Mouse (Mus musculus) forebrain, embryonic 15.5 days (tissue): ENCODE data around the gene Rrad. TPM values are rescaled to one million over a fixed set of nuclear protein-coding genes. Genes with fewer than 3 reads are reported as not detected.

Source experiments
- ATAC-seq: fragments of 200-750 bp; cut with Nextera tagmentation; replicated peaks from 2 replicates; pipeline ENCODE4 v1.8.0; 2017; ENCODE audit warnings: mild to moderate bottlenecking, moderate TSS enrichment, moderate library complexity
- H3K27ac ChIP-seq: fragments of 300-500 bp; sonication (generic); replicated peaks from 2 replicates; pipeline ENCODE4 v1.5.1; 2015; ENCODE audit warnings: mild to moderate bottlenecking, inconsistent platforms
- H3K27me3 ChIP-seq: fragments of 300-500 bp; sonication (generic); 2 replicates; pipeline ENCODE4 v1.6.1; 2015; ENCODE audit warnings: inconsistent platforms
- H3K36me3 ChIP-seq: fragments of 300-500 bp; sonication (generic); 2 replicates; pipeline ENCODE4 v1.6.1; 2015; ENCODE audit warnings: mild to moderate bottlenecking, inconsistent platforms
- H3K4me1 ChIP-seq: fragments of 300-500 bp; sonication (generic); 2 replicates; pipeline ENCODE4 v1.6.1; 2015; ENCODE audit warnings: inconsistent platforms
- H3K4me2 ChIP-seq: fragments of 300-500 bp; sonication (generic); replicated peaks from 2 replicates; pipeline ENCODE4 v1.6.1; 2015; ENCODE audit warnings: mild to moderate bottlenecking, inconsistent platforms
- H3K4me3 ChIP-seq: fragments of 300-500 bp; sonication (generic); 2 replicates; pipeline ENCODE4 v1.5.1; 2015; ENCODE audit warnings: mild to moderate bottlenecking, inconsistent platforms
- H3K9ac ChIP-seq: fragments of 300-500 bp; sonication (generic); replicated peaks from 2 replicates; pipeline ENCODE4 v1.6.1; 2015; ENCODE audit warnings: mild to moderate bottlenecking, inconsistent platforms
- H3K9me3 ChIP-seq: fragments of 300-500 bp; sonication (generic); 2 replicates; pipeline ENCODE4 v1.6.1; 2016; ENCODE audit warnings: inconsistent platforms
- WGBS: fragments of 180-500 bp; shearing (Covaris S2); methylation state at CpG from one replicate; pipeline ENCODE4 v1.1.7; 2015; ENCODE audit warnings: mixed read lengths; 5-methylcytosine and 5-hydroxymethylcytosine counted together
- polyA plus RNA-seq: library from polyadenylated mRNA; unstranded; fragments of >200 nt; fragmentation: Nextera tagmentation; extraction: Ambion mirVana; gene quantifications from 2 replicates; pipeline ENCODE4 v1.2.1, GENCODE M21; 2015

The Rrad gene
- polyA plus RNA-seq, 1 experiment from 2014 or later, result 2.4 TPM

DNA sequence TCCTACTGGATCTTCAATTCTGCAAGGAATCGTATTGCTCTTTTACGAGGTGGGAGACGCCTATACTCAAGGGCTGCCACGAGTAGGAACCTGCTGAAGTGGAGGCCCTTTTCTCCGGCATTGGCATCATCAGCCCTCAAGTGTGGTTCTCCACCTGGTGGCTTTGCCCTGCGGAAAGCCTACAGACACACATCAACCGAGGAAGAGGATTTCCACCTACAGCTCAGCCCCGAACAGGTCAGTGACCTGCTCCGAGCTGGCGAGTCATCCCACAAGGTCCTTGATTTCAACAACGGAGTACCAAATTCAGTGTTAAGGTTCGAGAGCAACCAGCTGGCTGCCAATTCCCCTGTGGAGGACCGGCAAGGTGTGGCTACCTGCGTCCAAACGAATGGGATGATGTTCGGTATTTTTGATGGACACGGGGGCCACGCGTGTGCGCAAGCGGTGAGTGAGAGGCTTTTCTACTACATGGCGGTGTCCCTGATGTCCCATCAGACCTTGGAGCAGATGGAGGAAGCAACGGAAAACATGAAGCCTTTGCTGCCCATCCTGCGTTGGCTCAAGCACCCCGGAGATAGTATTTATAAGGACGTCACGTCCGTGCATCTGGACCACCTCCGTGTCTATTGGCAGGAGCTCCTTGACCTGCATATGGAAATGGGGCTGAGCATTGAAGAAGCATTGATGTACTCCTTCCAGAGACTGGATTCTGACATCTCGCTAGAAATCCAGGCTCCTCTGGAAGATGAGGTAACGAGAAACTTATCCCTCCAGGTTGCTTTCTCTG, 37.4 kb downstream of the Rrad start:
- Histone ChIP-seq H3K36me3 (peaks cover 18% of the 10 kb centered on the region), H3K9me3 (no peaks in the 10 kb centered on the region), H3K4me2 (no peak overlapping the region), H3K4me1 (peaks cover 8% of the 10 kb centered on the region), H3K27me3 (no peaks in the 10 kb centered on the region), H3K27ac (no peak overlapping the region), H3K9ac (no peak overlapping the region), H3K4me3 (no peak overlapping the region)
- no peak for ATAC-seq
- WGBS, result 95% methylated on average over 31 of the region's 31 CpGs

DNA sequence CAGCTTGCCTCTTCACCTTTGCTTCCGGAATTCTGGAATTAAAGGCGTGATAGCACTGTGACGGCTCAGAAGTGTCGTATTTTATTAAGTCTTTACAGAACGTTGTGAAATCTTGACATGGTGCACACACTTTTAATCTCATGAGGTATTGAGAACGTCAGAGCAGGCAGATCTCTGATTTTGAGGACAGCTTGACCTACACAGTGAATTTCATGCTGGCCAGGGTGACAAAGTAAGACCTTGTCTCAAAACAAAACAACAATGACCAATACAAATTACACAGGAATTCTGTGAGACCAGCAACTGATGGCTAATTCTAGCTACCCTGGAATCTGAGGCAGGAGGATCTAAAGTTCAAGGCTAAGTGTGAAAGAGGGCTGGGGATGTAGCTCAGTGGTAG, 38.6 kb downstream of the Rrad start:
- 77% methylated on average over 6 of the region's 6 CpGs for WGBS
- peaks cover 8% of the 10 kb centered on the region for H3K4me1 ChIP-seq
- no peak for ATAC-seq
- H3K27me3 ChIP-seq, result no peaks in the 10 kb centered on the region
- no peaks in the 10 kb centered on the region for H3K9me3 ChIP-seq
- H3K4me3 ChIP-seq, result 0 out of 2 replicates have a peak overlapping the region, but pooled peaks have one; percentile 57
- H3K27ac ChIP-seq, result no peak overlapping the region
- peaks cover 18% of the 10 kb centered on the region; the same call in 1 of the 2 replicates for H3K36me3 ChIP-seq
- H3K9ac ChIP-seq, result no peak overlapping the region
- H3K4me2 ChIP-seq, result 0 out of 2 replicates have a peak overlapping the region, but pooled peaks have one; percentile 69

- Histone ChIP-seq H3K4me3 (peak overlapping the region; percentile 57), H3K36me3 (peaks cover 18% of the 10 kb centered on the region; the same call in 1 of the 2 replicates), H3K27ac (peak overlapping the region; percentile 80), H3K9ac (peak overlapping the region; percentile 58), H3K27me3 (no peaks in the 10 kb centered on the region), H3K4me1 (peaks cover 8% of the 10 kb centered on the region), H3K9me3 (no peaks in the 10 kb centered on the region), H3K4me2 (peak overlapping the region; percentile 69)
- peak; percentile 3; the same call in 1 of the 2 replicates for ATAC-seq
- 2% methylated on average over 9 of the region's 9 CpGs for WGBS
Observed at GRCm38 (mm10) chr8:104591856-104592255, 39.3 kb downstream of the Rrad start.

DNA sequence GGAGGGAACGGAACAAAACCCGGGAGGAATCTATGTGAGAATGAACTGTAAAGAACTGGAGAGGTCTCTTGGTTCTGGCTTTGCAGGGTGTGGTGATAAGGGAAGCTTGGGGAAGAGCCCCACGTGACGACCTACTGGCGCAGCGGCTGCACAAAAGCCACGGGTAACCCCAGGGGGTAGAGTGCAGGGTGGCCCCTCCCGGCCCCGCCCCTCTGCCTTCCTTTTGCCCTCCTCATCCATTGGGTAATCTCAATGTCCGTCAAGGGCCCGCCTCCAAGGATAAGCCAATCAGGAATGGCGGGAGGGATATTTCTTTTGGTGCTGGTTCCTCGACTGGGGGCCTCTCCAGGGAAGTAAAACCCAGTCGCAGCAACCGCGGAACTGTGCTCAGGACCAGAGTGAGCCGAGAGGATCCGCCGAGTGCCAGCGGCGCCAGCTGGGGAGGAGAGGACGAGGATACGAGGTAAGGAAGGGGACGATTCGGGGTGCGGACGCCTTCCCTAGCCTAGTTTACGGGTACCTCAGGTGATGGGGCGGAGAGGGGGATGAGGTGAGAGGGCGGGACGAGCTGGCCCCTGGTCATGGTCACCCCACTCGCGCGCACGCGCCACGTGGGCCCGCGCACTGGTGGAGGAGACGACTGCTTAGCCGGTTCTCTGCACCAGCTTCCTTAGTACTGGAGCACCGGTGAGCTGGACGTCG, 39.8 kb downstream of the Rrad start, which contains the start of gene Pdp2:
Pdp2 (plus strand) TSS at position 319 of the 702 bp plus-strand sequence.
- peak; percentile 98 for ATAC-seq
- Histone ChIP-seq H3K36me3 (peaks cover 16% of the 10 kb centered on the region; the same call in 1 of the 2 replicates), H3K27ac (peak within 1 kb of the TSS; percentile 80), H3K4me1 (peaks cover 8% of the 10 kb centered on the region), H3K4me3 (peak within 1 kb of the TSS; percentile 57), H3K9me3 (no peaks in the 10 kb centered on the region), H3K4me2 (peak within 1 kb of the TSS; percentile 69), H3K27me3 (no peaks in the 10 kb centered on the region), H3K9ac (peak within 1 kb of the TSS; percentile 58)
- WGBS, result under 1% methylated on average over 44 of the region's 44 CpGs

- no peak overlapping the region for H3K4me2 ChIP-seq
- no peak for ATAC-seq
- peaks cover 13% of the 10 kb centered on the region; the same call in 1 of the 2 replicates for H3K36me3 ChIP-seq
- H3K9ac ChIP-seq, result no peak overlapping the region
- H3K27ac ChIP-seq, result no peak overlapping the region
- H3K4me1 ChIP-seq, result peaks cover 8% of the 10 kb centered on the region
- H3K9me3 ChIP-seq, result no peaks in the 10 kb centered on the region
- 98% methylated on average over 3 of the region's 3 CpGs for WGBS
- H3K4me3 ChIP-seq, result no peak overlapping the region
- no peaks in the 10 kb centered on the region for H3K27me3 ChIP-seq
Observed at GRCm38 (mm10) chr8:104590284-104590683, 40.8 kb downstream of the Rrad start.

DNA sequence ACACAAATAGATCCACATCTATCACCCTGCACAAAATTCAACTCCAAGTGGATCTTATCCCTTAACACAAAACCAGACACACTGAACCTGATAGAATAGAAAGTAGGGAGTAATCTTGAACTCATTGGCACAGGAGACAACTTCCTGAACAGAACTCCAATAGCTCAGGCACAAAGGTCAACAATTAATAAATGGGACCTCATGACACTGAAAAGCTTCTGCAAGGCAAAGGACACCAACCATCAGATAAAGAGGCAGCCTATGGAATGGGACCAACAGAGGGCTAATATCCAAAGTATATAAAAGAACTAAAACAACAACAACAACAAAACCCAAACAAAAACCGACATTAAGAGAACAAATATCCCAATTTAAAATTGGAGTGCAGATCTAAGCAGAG, 46.6 kb downstream of the Rrad start:
- Histone ChIP-seq H3K9me3 (no peaks in the 10 kb centered on the region), H3K27ac (no peak overlapping the region), H3K9ac (no peak overlapping the region), H3K27me3 (no peaks in the 10 kb centered on the region), H3K4me1 (no peaks in the 10 kb centered on the region), H3K4me2 (no peak overlapping the region), H3K4me3 (no peak overlapping the region), H3K36me3 (no peaks in the 10 kb centered on the region)
- no peak for ATAC-seq
- 58% methylated on average over 1 of the region's 1 CpGs for WGBS

Other genes starting within 250 kb of the Rrad start
- 2.6 and 2.9 TPM in 2 replicates for gene Cmtm4, start 235.5 kb downstream of the Rrad start, polyA plus RNA-seq
- gene Dync1li2, start 188.3 kb downstream of the Rrad start, polyA plus RNA-seq, result 124 and 128 TPM in 2 replicates
- gene Terb1, start 121.4 kb downstream of the Rrad start, polyA plus RNA-seq, result 0.17 and 0.19 TPM in 2 replicates
- gene Nae1, start 96.7 kb downstream of the Rrad start, polyA plus RNA-seq, result 116 and 124 TPM in 2 replicates
- 1.7 and 2.0 TPM in 2 replicates for gene Car7, start 96.6 kb downstream of the Rrad start, polyA plus RNA-seq
- gene Pdp2, start 39.9 kb downstream of the Rrad start, polyA plus RNA-seq, result 17.8 and 18.7 TPM in 2 replicates
- gene Cdh16, start 6.9 kb downstream of the Rrad start, polyA plus RNA-seq, result not detected in 2 replicates
- gene Ciao2b, start 10.6 kb upstream of the Rrad start, polyA plus RNA-seq, result 145 and 153 TPM in 2 replicates
- gene Ces2a, start 102.7 kb upstream of the Rrad start, polyA plus RNA-seq, result not detected in 2 replicates
- 0.20 TPM in 2 replicates for gene Ces2b, start 200.2 kb upstream of the Rrad start, polyA plus RNA-seq
- not detected in 2 replicates for gene Ces2c, start 215.7 kb upstream of the Rrad start, polyA plus RNA-seq